Comparison of ENCODE assay signal across 8 mouse cellular contexts in genomic region chr1:45766123-45766522, GRCm38 (mm10). TPM values are rescaled to one million over a fixed set of nuclear protein-coding genes. Genes with fewer than 3 reads are reported as not detected.
DNase-seq lines count a peak whose midpoint lies in the region; ATAC-seq and TF ChIP-seq lines count a peak whose summit lies in the region.

No protein-coding gene starts in this region.

- no peaks in the 10 kb centered on the region for H3K27me3 ChIP-seq in cerebellum, adult 2 months (ENCODE audit: control insufficient read depth, insufficient read depth, low read length)
- no peaks in the 10 kb centered on the region for H3K27me3 ChIP-seq in kidney, embryonic 16.5 days (ENCODE audit: insufficient read depth, low read length)
- H3K27me3 ChIP-seq in lung, embryonic 14.5 days (ENCODE audit: insufficient read depth, low read length), result no peaks in the 10 kb centered on the region

- in situ Hi-C loops in ES-E14 (cut with MboI; ENCODE audit: low sequenced_read_pairs in 2 of 2, unreplicated experiment in 2 of 2), result loop anchor here (10.0 to 25.0 kb wide), 3 partner anchors 329 to 1021 kb away; no protein-coding TSS in a partner anchor

- no peak for TF ChIP-seq POLR2A in cerebellum, adult 2 months (IDR thresholded peaks at IDR 0.05; ENCODE audit: borderline replicate concordance, insufficient read depth, low read length)

- H3K4me2 ChIP-seq in kidney, embryonic 16.5 days (replicated peaks; ENCODE audit: low read depth, low read length), result peak overlapping the region; percentile 18; the same call in 1 of the 2 replicates
- H3K4me2 ChIP-seq in lung, embryonic 14.5 days, result no peak overlapping the region

- TF ChIP-seq CTCF in cerebellum, adult 2 months (IDR thresholded peaks at IDR 0.05; ENCODE audit: borderline replicate concordance, insufficient read depth, low read depth, low read length), result no peak; the same call in 1 of the 2 replicates
- peak; percentile 76 for TF ChIP-seq CTCF in lung, embryonic 14.5 days (IDR thresholded peaks at IDR 0.05; ENCODE audit: low read depth)

- no peaks in the 10 kb centered on the region for H3K36me3 ChIP-seq in ES-E14 (ENCODE audit: control insufficient read depth, insufficient read depth, low read length, poor library complexity, severe bottlenecking)
- H3K36me3 ChIP-seq in kidney, embryonic 16.5 days (ENCODE audit: insufficient read depth, low read length), result no peaks in the 10 kb centered on the region
- H3K36me3 ChIP-seq in lung, embryonic 14.5 days (ENCODE audit: insufficient read depth), result no peaks in the 10 kb centered on the region

- H3K9me3 ChIP-seq in ES-E14 (ENCODE audit: control insufficient read depth, insufficient read depth, low read depth, low read length), result no peaks in the 10 kb centered on the region
- no peaks in the 10 kb centered on the region for H3K9me3 ChIP-seq in kidney, embryonic 16.5 days (ENCODE audit: low read length)
- no peaks in the 10 kb centered on the region for H3K9me3 ChIP-seq in lung, embryonic 14.5 days (ENCODE audit: low read depth, low read length)

- H3K9ac ChIP-seq in ES-E14 (ENCODE audit: insufficient read depth, low read depth, low read length, poor library complexity, severe bottlenecking), result no peak overlapping the region
- no peak overlapping the region for H3K9ac ChIP-seq in kidney, embryonic 16.5 days (replicated peaks; ENCODE audit: low read length)
- H3K9ac ChIP-seq in lung, embryonic 14.5 days, result no peak overlapping the region

- DNase-seq in CD4-positive helper T cell, adult 2 months (ENCODE audit: low read depth, low spot score), result peak; percentile 26
- peak; percentile 66 for DNase-seq in ES-E14 (ENCODE audit: low read depth, low spot score)
- peak; percentile 44 to 57 for DNase-seq in cerebellum, adult 2 months
- DNase-seq in frontal cortex, postnatal 36 days (ENCODE audit: low spot score in 2 of 2), result peak; percentile 41 to 53
- peak; percentile 94 for DNase-seq in lung, embryonic 14.5 days
- peak; percentile 57 to 89 for DNase-seq in right cerebral cortex, adult 2 months (ENCODE audit: low spot score in 2 of 2)

- no peak; the same call in 1 of the 2 replicates for ATAC-seq in kidney, embryonic 16.5 days (ENCODE audit: low FRiP score, low TSS enrichment)
- ATAC-seq in lung, embryonic 14.5 days (ENCODE audit: insufficient read depth), result peak; percentile 57
- ATAC-seq in monocyte, adult 5-6 weeks (replicated peaks; ENCODE audit: insufficient number of reproducible peaks, low FRiP score, low TSS enrichment, poor library complexity, severe bottlenecking), result no peak

- H3K4me3 ChIP-seq in ES-E14 (ENCODE audit: insufficient read depth in 1 of 2, low read depth in 1 of 2, low read length in 2 of 2, poor library complexity in 1 of 2, severe bottlenecking in 1 of 2), result no peak overlapping the region
- no peak overlapping the region for H3K4me3 ChIP-seq in cerebellum, adult 2 months (replicated peaks; ENCODE audit: insufficient read depth, low read depth, low read length)
- H3K4me3 ChIP-seq in kidney, embryonic 16.5 days (ENCODE audit: low read length), result no peak overlapping the region
- no peak overlapping the region for H3K4me3 ChIP-seq in lung, embryonic 14.5 days (ENCODE audit: low read depth, low read length)

- H3K27ac ChIP-seq in ES-E14 (ENCODE audit: insufficient read depth, low read depth, low read length, poor library complexity, severe bottlenecking), result no peak overlapping the region
- no peak overlapping the region for H3K27ac ChIP-seq in cerebellum, adult 2 months (ENCODE audit: insufficient read depth, low read length)
- H3K27ac ChIP-seq in kidney, embryonic 16.5 days (ENCODE audit: low read length), result peak overlapping the region; percentile 32; the same call in 1 of the 2 replicates
- peak overlapping the region; percentile 87 for H3K27ac ChIP-seq in lung, embryonic 14.5 days (ENCODE audit: low read depth)

- H3K4me1 ChIP-seq in ES-E14 (ENCODE audit: control insufficient read depth in 2 of 2, insufficient read depth in 2 of 2, low read length in 2 of 2, poor library complexity in 1 of 2), result peaks cover 0 to 3% of the 10 kb centered on the region in 2 experiments; a peak in 1 of 4 replicates
- H3K4me1 ChIP-seq in cerebellum, adult 2 months (ENCODE audit: control insufficient read depth, insufficient read depth, low read length), result no peaks in the 10 kb centered on the region
- peaks cover 10% of the 10 kb centered on the region; the same call in 1 of the 2 replicates for H3K4me1 ChIP-seq in kidney, embryonic 16.5 days (ENCODE audit: insufficient read depth, low read length)
- H3K4me1 ChIP-seq in lung, embryonic 14.5 days (ENCODE audit: insufficient read depth), result 0 out of 2 replicates have a peak, but pooled peaks cover 6% of the 10 kb centered on the region

- whole genome bisulfite sequencing in cerebellum, adult 2 months, result 23% methylated on average over 8 of the region's 8 CpGs
- 22% methylated on average over 8 of the region's 8 CpGs for WGBS in kidney, embryonic 16.5 days
- 9% methylated on average over 8 of the region's 8 CpGs for WGBS in lung, embryonic 14.5 days

TF ChIP-seq in ES-E14, 5 proteins besides CTCF, POLR2A, EP300 and RAD21:
- TF ChIP-seq ZC3H11A (IDR thresholded peaks at IDR 0.05; ENCODE audit: borderline replicate concordance, low read depth, low read length) (0 out of 2 replicates have a peak, but pooled peaks have one; percentile 50), MAFK (IDR thresholded peaks at IDR 0.05; ENCODE audit: insufficient read depth, low read depth, low read length) (no peak)

RNA-seq across cellular contexts. Expression of gene Wdr75, which starts 28.8 kb away (rescaled TPM):
- 114 and 128 TPM in 2 replicates for total RNA-seq in ES-E14 (2012; rRNA removed)
- polyA plus RNA-seq in cerebellum, adult 2 months (2012; rRNA removed), result 35.3 and 40.6 TPM in 2 replicates
- polyA plus RNA-seq in kidney, embryonic 16.5 days (2015; fragmentation: Nextera tagmentation; extraction: Ambion mirVana), result 58.7 and 64.6 TPM in 2 replicates
- 88.4 and 96.9 TPM in 2 replicates for polyA plus RNA-seq in lung, embryonic 14.5 days (2014; fragmentation: Nextera tagmentation; extraction: Ambion mirVana)
- 34.2 to 56.3 TPM (median 38.3 TPM) in 3 replicates for total RNA-seq in monocyte, adult 5-6 weeks (2017)

Comparison
In these comparisons a context has a peak if more than half of its experiments do, and no peak if none do; other contexts are left out.
1. DNase-seq: peak in every context shown above with its lines; median percentile 94 in lung, embryonic 14.5 days; 73 in right cerebral cortex, adult 2 months; 66 in ES-E14; 50 in cerebellum, adult 2 months; 47 in frontal cortex, postnatal 36 days; 26 in CD4-positive helper T cell, adult 2 months.
2. H3K27ac ChIP-seq: peak in kidney, embryonic 16.5 days (single experiment) and lung, embryonic 14.5 days (single experiment); none in ES-E14 (single experiment) and cerebellum, adult 2 months (single experiment).